Mouse (Mus musculus) forebrain, embryonic 10.5 days (tissue): ENCODE data around the gene F930015N05Rik. TPM values are rescaled to one million over a fixed set of nuclear protein-coding genes. Genes with fewer than 3 reads are reported as not detected.
A peak's percentile ranks its signal among the peaks of the same experiment; 100 is the strongest.

ENCODE experiments used
- DNase-seq: peaks from one replicate; pipeline ENCODE4 v3.0.0-alpha.2; 2017; ENCODE audit warnings: low spot score; ENCODE audit errors: extremely low spot score
- H3K27ac ChIP-seq: fragments of 300-500 bp; sonication (generic); 2 replicates; pipeline ENCODE4 v1.5.1; 2016; ENCODE audit warnings: mild to moderate bottlenecking
- H3K27me3 ChIP-seq: fragments of 300-500 bp; sonication (generic); 2 replicates; pipeline ENCODE4 v1.6.1; 2016; ENCODE audit warnings: mild to moderate bottlenecking; ENCODE audit not compliant: poor library complexity, severe bottlenecking
- H3K36me3 ChIP-seq: fragments of 300-500 bp; sonication (generic); replicated peaks from 2 replicates; pipeline ENCODE4 v1.6.1; 2016; ENCODE audit warnings: mild to moderate bottlenecking, moderate library complexity
- H3K4me1 ChIP-seq: fragments of 300-500 bp; sonication (generic); 2 replicates; pipeline ENCODE4 v1.6.1; 2016
- H3K4me3 ChIP-seq: fragments of 300-500 bp; sonication (generic); 2 replicates; pipeline ENCODE4 v1.5.1; 2016; ENCODE audit warnings: mild to moderate bottlenecking, moderate library complexity
- H3K9me3 ChIP-seq: fragments of 300-500 bp; sonication (generic); 2 replicates; pipeline ENCODE4 v1.6.1; 2016; ENCODE audit warnings: mild to moderate bottlenecking, moderate library complexity
- WGBS: fragments of 180-500 bp; shearing (Covaris S2); methylation state at CpG from one replicate; pipeline ENCODE4 v1.1.7; 2016; 5-methylcytosine and 5-hydroxymethylcytosine counted together
- polyA plus RNA-seq: library from polyadenylated mRNA; unstranded; fragments of >200 nt; fragmentation: Nextera tagmentation; extraction: Ambion mirVana; gene quantifications from 2 replicates; pipeline ENCODE4 v1.2.1, GENCODE M21; 2016

The F930015N05Rik gene
- polyA plus RNA-seq, 1 experiment from 2014 or later = 1.4 TPM

DNA sequence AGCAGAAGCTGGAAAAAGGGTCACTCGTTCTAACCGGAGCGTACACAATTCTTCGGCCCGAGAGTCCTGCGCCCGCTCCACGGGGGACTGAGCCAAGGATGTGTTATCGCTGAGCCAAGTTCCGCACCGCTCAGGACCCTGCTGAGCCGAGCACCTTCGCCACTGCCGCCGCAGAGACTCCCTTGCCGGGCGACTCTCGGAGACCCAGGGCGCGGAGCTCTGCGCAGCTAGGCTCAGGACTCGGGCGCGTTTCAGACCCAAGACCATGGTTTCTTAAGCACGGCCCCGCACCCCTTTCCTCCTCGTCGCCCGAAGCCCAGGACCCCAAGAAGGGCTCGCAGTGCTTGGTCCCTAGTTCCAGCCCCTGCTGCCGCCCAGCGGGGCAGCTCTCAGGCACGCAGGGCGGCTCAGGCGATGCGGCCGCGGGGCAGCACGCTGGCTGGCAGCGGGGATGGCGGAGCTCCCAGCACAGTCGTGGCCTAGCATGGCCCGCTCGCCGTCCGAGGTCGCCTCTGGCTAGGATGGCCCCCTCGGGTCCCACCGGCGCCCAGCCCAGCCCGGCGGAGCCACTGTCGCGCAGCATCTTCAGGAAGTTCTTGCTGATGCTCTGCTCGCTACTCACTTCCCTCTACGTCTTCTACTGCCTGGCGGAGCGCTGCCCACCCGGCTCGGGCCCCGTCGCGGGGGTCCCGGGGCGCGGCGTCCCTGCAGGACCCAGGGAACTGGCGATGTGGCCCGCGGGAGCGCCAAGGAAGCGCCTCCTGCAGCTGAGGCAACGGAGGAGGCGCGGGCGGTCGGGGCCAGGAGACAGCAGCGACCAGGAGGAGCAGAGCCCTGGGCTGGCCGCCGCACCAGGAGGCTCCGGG lies 674 bp downstream of the F930015N05Rik start:
- Histone ChIP-seq H3K36me3 (no peaks in the 10 kb centered on the region), H3K27ac (peak overlapping the region; percentile 87), H3K4me1 (peaks cover 41% of the 10 kb centered on the region), H3K9me3 (no peaks in the 10 kb centered on the region), H3K27me3 (peaks cover 88% of the 10 kb centered on the region), H3K4me3 (peak overlapping the region; percentile 64)
- DNase-seq = peak; percentile 64
- WGBS = under 1% methylated on average over 81 of the region's 81 CpGs

DNA sequence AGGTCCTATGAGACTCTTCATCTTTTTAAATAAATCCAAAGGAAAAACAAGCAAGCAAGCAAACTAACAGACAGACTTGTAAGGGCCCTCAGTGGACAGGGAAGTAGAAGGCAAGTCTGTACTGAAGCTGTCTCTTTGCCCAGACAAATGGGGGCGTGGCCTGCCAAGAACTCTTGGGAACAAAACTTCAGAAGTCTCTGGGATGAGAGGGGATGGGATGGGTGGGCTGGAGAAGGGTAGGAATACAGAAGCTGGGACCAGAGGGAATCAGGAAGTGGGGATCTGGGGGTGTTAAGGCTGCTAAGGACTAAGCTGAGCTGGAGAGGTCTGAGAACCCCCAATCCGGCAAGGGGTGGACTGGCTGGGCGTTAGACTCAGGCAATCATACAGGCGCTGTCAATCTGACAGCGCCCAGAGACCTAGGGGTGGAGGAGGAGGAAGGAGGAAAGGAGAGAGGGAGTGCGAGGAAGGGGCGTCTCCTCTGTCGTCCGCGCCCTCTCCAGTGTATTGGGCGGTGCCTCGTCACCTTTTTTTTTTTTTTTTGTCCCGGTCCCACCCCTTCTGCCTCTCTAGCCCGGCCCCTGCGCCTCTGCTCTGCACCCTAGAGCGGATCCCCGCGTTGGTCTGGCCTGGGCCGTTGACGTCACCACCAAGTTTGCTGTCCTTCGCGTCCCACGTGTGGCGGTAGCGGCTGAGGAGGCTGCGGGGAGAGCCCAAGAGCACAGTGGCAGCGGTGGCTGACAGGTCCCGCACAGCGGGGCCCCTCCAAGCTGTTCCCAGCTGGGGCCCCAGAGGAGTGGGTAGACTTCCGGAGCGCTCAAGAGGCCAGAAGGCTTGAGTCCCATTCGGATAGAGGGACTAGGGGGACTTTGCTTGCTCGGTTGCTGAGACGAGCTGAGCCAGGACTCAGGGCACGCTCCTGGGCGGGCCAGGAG lies 1.6 kb downstream of the F930015N05Rik start, which contains the start of gene Hs3st3a1:
Hs3st3a1 (plus strand) TSS at position 722 of the 935 bp plus-strand sequence.
- H3K9me3 ChIP-seq = no peaks in the 10 kb centered on the region
- no peaks in the 10 kb centered on the region for H3K36me3 ChIP-seq
- peak within 1 kb of the TSS; percentile 64 for H3K4me3 ChIP-seq
- peak; percentile 80 for DNase-seq
- H3K4me1 ChIP-seq = peaks cover 41% of the 10 kb centered on the region
- WGBS = 0% methylated on average over 33 of the region's 36 CpGs
- peak within 1 kb of the TSS; percentile 87 for H3K27ac ChIP-seq
- peaks cover 79% of the 10 kb centered on the region for H3K27me3 ChIP-seq

DNA sequence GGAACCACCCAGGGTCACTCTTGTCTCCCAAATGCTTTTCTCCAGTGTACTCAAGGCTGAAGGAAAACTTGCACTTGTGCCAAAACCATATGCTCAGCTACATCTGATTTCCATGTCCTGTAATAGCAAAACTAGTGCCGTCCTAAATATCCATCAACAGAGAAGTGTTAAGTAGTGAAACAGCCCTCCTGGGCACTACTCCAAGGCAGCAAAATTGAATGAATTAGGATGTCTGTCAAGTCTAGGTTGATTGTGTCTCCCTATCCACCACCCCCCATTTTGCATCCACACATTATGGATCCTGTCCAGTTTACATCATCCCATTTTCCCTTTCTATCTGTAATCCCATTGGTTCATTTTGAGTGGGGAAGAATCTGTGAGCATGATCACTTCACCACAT lies 17.5 kb downstream of the F930015N05Rik start:
- Histone ChIP-seq H3K27ac (no peak overlapping the region), H3K36me3 (no peaks in the 10 kb centered on the region), H3K27me3 (no peaks in the 10 kb centered on the region), H3K4me1 (no peaks in the 10 kb centered on the region), H3K9me3 (peaks cover 8% of the 10 kb centered on the region; the same call in 1 of the 2 replicates), H3K4me3 (no peak overlapping the region)
- DNase-seq = no peak
- 98% methylated on average over 1 of the region's 1 CpGs for WGBS

DNA sequence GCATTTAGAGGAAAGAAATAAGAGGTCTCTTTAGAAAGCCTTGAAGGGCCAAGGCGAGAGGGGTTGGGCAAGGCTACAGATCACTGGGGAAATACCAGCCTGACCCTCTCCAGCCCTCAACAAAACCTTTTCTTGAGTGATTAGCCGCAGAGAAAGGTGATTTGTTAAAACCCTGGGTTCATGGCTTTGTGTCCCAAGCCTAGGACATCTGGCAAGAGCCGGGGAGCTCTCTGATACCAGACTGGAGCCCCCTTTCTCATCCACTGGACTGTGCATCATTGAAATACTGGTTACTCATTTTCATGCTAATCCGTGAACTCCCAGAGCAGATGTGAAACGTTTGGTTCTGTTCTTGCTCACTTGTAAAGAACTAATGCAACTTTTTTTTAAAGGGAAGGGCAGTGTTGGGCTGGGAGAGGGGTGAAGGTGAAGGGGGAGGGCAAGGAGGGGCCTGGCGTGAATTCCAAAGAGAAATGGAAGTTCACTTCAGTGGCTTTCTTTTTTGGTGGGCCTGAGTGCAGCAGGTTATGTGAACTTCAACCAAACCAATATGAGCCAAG lies 35.8 kb downstream of the F930015N05Rik start:
- peaks cover 48% of the 10 kb centered on the region for H3K4me1 ChIP-seq
- peak overlapping the region; percentile 63; the same call in 1 of the 2 replicates for H3K27ac ChIP-seq
- H3K9me3 ChIP-seq = no peaks in the 10 kb centered on the region
- DNase-seq = peak; percentile 37
- peaks cover 44% of the 10 kb centered on the region for H3K27me3 ChIP-seq
- H3K4me3 ChIP-seq = no peak overlapping the region
- no peaks in the 10 kb centered on the region for H3K36me3 ChIP-seq
- WGBS = 28% methylated on average over 6 of the region's 6 CpGs

DNA sequence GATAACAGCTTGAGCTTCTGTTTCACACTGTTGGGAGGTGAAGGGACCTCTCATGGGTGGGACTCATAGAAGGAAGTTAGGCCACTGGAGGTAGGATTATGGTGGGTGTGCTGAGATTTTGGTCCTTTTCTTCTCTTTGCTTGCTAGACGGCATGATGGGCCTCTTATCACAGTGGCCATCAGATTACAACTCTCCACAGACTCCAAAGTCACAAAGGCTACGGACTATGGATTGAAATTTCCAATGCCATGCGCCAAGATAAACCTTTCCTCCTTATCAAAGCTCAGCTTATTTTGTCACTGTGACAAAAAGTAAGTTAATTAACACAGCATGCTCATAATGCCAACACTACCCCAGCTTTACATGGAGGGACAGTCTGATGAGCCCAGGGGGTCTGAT lies 38.8 kb downstream of the F930015N05Rik start:
- no peak for DNase-seq
- Histone ChIP-seq H3K9me3 (no peaks in the 10 kb centered on the region), H3K27ac (no peak overlapping the region), H3K36me3 (no peaks in the 10 kb centered on the region), H3K27me3 (peaks cover 38% of the 10 kb centered on the region), H3K4me3 (no peak overlapping the region), H3K4me1 (peaks cover 53% of the 10 kb centered on the region)
- WGBS = 91% methylated on average over 3 of the region's 3 CpGs

DNA sequence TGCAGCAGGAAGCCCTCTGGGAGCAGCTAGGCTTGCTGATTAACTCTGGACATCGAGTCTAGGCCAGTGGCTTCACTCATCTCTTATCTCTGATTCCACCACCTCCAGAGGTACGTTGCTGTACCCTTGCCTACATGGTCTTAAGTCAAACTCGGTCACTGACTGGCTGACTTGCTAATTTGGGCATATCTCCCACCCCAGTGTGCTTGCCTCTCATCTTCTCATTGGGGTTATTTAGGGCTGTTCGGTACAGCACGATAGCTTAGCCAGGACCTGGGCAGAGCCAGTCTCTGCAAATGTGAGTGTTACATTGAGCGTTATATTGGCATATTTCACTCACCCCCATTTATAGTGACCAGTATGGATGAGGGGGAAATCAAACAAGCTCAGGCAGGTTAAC lies 39.5 kb downstream of the F930015N05Rik start:
- DNase-seq = no peak
- WGBS = 58% methylated on average over 6 of the region's 6 CpGs
- H3K4me3 ChIP-seq = no peak overlapping the region
- peaks cover 49% of the 10 kb centered on the region for H3K4me1 ChIP-seq
- H3K9me3 ChIP-seq = no peaks in the 10 kb centered on the region
- no peaks in the 10 kb centered on the region for H3K36me3 ChIP-seq
- H3K27ac ChIP-seq = peak overlapping the region; percentile 63
- peaks cover 37% of the 10 kb centered on the region for H3K27me3 ChIP-seq

DNA sequence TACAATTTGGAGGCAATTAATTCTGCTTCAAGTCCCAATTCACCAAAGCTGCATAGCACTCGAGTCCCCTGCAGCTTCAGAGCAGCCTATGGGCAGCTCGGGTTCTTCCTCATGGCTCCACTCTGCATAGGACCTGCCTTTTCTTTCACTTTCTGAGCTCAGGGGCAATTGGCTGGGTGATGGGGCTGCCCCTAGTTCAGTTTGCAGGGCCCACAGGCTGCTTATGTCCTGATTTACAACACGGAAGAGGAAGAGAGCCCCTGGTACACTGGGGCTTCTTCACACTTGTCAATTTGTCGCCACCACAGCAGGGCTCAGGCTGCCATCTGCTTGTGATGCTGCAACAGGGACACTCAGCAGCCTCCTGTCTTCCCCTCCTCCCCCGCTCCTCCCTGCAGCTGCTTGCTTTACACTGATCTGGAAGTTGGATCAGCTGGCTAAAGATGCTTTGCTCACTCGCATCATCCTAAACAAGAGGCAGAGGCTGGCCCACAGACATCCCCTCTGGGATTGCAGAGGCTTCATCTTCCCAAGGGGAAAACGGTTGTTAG lies 40.0 kb downstream of the F930015N05Rik start:
- DNase-seq = peak; percentile 20

DNA sequence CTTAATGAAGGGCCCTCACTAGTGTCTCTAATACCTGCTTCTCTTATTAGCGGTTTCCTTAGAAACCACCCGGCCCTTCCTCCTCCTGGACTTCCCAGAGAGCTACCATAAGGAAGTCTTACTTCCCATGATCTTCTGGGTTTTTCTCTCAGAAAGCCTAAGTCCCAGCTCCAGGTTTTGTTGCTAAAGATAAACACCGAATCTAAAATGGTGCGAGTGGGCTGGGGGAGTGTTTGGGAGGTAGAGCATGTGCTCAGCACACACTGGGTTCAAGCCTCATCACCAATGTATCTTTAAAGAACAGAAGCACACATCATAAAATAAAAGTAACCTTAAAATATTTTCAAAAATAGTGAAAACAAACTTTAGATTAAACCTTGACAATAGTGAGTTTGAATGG lies 50.1 kb downstream of the F930015N05Rik start:
- H3K9me3 ChIP-seq = no peaks in the 10 kb centered on the region
- H3K4me1 ChIP-seq = no peaks in the 10 kb centered on the region
- no peaks in the 10 kb centered on the region for H3K36me3 ChIP-seq
- no peak overlapping the region for H3K4me3 ChIP-seq
- 92% methylated on average over 4 of the region's 4 CpGs for WGBS
- DNase-seq = no peak
- H3K27me3 ChIP-seq = no peaks in the 10 kb centered on the region
- no peak overlapping the region for H3K27ac ChIP-seq

More for the DNA sequence above, 40.0 kb downstream of the F930015N05Rik start:
- H3K36me3 ChIP-seq = no peaks in the 10 kb centered on the region
- H3K9me3 ChIP-seq = no peaks in the 10 kb centered on the region
- H3K4me1 ChIP-seq = peaks cover 44% of the 10 kb centered on the region
- H3K27ac ChIP-seq = peak overlapping the region; percentile 63
- WGBS = 8% methylated on average over 7 of the region's 7 CpGs
- peak overlapping the region; percentile 22; the same call in 1 of the 2 replicates for H3K4me3 ChIP-seq
- peaks cover 37% of the 10 kb centered on the region for H3K27me3 ChIP-seq

Other genes starting within 250 kb of the F930015N05Rik start
- gene Hs3st3a1, start 1.3 kb downstream of the F930015N05Rik start, polyA plus RNA-seq = 0.72 and 1.0 TPM in 2 replicates